Mouse (Mus musculus): ENCODE data around the gene AY358078. TPM values are rescaled to one million over a fixed set of nuclear protein-coding genes. Genes with fewer than 3 reads are reported as not detected.

The AY358078 gene
- not detected in 2 replicates for polyA plus RNA-seq (2012)

DNA sequence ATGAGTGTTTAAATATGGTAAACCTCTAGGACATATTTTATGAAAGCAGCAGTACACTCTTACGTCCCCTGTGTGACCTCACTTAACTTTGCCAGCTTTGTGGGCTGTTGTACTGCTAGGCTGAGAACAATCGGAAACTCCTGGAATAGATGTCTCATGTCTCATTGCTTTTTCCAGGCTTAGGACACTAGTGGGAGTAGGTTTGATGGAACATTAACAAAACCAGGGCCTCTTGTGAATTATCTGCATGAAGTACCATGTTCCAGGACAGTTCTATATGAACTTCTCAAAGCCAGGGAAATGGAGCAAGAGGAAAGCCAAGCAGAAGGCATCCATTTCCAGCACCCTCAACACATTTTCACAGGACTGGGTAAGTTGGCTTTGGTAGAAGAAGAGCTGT is at the start of gene AY358078:
TSS of gene AY358078 (plus strand) at position 301 of the 400 bp plus-strand sequence.

GRCm38 (mm10) chr14:51773490-51773889 is 26.4 kb upstream of the AY358078 start, which contains the start of gene Ang4:
Gene Ang4 (minus strand): TSS chr14:51773590.

GRCm38 (mm10) chr14:51853399-51853798 is 53.6 kb downstream of the AY358078 start, which contains the start of gene Ear6:
Gene Ear6 (plus strand): TSS chr14:51853699.

Other genes starting within 250 kb of the AY358078 start
- gene Gm5622, start 247.3 kb upstream of the AY358078 start, polyA plus RNA-seq (2012) = not detected in 2 replicates
- gene Gm17175, start 226.0 kb upstream of the AY358078 start, polyA plus RNA-seq (2012) = not detected in 2 replicates
- gene Gm17174, start 207.9 kb upstream of the AY358078 start, polyA plus RNA-seq (2012) = not detected in 2 replicates
- gene Gm17078, start 188.7 kb upstream of the AY358078 start, polyA plus RNA-seq (2012) = not detected in 2 replicates
- not detected in 2 replicates for gene Gm4181, start 164.4 kb upstream of the AY358078 start, polyA plus RNA-seq (2012)
- gene Gm17079, start 104.6 kb upstream of the AY358078 start, polyA plus RNA-seq (2012) = not detected in 2 replicates
- gene Gm5800, start 82.9 kb upstream of the AY358078 start, polyA plus RNA-seq (2012) = not detected in 2 replicates
- gene Ang4, start 26.5 kb upstream of the AY358078 start, polyA plus RNA-seq (2012) = not detected in 2 replicates
- gene Ear6, start 53.7 kb downstream of the AY358078 start, polyA plus RNA-seq (2012) = 0.27 and 0.76 TPM in 2 replicates
- gene Mettl17, start 84.8 kb downstream of the AY358078 start, polyA plus RNA-seq (2012) = 20.5 and 22.8 TPM in 2 replicates
- 0.10 TPM in 1 of 2 replicates, not detected in the other for gene Slc39a2, start 92.8 kb downstream of the AY358078 start, polyA plus RNA-seq (2012)
- gene Ndrg2, start 114.1 kb downstream of the AY358078 start, polyA plus RNA-seq (2012) = 22.3 and 24.9 TPM in 2 replicates
- gene Tppp2, start 118.4 kb downstream of the AY358078 start, polyA plus RNA-seq (2012) = not detected in 2 replicates
- gene Rnase13, start 122.7 kb downstream of the AY358078 start, polyA plus RNA-seq (2012) = not detected in 2 replicates
- gene Arhgef40, start 184.7 kb downstream of the AY358078 start, polyA plus RNA-seq (2012) = 40.8 and 45.5 TPM in 2 replicates
- 0.35 TPM in 1 of 2 replicates, not detected in the other for gene Tmem253, start 215.6 kb downstream of the AY358078 start, polyA plus RNA-seq (2012)
- gene Zfp219, start 220.7 kb downstream of the AY358078 start, polyA plus RNA-seq (2012) = 109 and 128 TPM in 2 replicates
- gene Olfr221, start 242.4 kb downstream of the AY358078 start, polyA plus RNA-seq (2012) = 0.03 TPM in 1 of 2 replicates, not detected in the other